Mouse (Mus musculus) urinary bladder, postnatal 25 days (tissue): ENCODE measurements around the gene Mthfd2l.

Experiments
- DNase-seq: peaks from one replicate; pipeline ENCODE4 v3.0.0; 2022; ENCODE audit warnings: low spot score

Mthfd2l gene

DNA sequence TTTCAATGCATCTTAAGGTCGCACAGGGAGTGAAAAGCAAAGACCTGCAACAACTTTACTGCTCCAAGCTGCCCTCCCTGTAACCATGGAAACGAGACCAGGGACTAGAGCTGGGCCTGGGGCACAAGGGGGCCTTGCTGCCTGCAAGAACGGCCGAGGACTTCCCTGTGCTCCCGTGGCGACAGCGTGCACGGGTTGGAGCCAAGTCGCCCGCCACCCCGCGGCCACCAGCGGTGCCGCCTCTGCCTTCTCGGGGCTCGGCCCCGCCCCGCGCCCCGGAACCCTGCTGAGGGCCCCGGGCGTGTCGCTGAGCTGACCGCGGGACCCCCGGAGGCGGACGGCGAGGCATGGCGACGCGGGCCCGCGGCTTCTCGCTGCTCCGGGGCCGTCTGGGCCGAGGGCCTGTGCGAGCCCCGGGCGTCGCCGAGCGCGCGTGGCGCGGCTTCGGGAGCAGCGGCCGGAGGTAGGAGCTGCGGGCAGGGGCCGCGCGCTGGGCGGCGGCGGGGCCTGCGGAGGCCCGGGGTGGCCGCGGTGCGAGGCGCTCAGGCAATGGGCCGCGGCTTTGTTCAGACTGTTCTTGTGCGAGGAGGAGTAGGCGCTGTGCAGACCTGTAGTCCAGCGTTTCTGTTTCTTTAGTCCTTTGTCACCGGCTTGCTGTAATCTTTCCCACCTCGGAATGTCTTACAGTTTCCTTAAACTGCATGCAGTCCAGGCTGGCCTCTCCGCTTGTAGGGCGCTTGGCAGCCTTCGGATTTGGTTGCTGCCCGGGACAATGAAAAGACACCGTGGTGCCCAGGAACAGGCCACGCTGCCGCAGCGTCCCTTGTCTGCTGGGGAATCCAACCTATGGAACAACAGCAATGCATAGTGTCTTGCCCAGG lies at the start of gene Mthfd2l:
TSS of gene Mthfd2l (plus strand) at position 147 of the 881 bp plus-strand sequence.
- peak; percentile 81 for DNase-seq

- no peak for DNase-seq
These were observed 49.2 kb upstream of the Mthfd2l start for GRCm38 (mm10) chr5:90881682-90882081.

DNA sequence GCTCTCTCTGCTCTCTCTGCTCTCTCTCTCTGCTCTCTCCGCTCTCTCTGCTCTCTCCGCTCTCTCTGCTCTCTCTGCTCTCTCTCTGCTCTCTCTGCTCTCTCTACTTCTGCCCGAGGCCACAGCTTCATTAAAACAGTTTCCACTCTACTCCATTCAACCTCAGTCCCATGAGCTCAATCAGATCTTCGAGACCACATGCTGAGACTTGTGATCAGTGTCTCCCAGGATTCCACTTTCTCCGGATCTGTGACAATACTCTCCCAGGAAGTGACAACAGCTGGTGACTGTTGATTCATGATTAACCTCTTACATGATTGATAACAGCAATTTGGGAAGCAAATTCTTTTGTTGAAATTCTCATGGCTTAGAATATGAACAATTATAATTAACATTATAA lies 48.8 kb upstream of the Mthfd2l start:
- no peak for DNase-seq

GRCm38 (mm10) chr5:90884628-90885242 lies 46.2 kb upstream of the Mthfd2l start:
- no peak for DNase-seq

GRCm38 (mm10) chr5:90888661-90889060 lies 42.3 kb upstream of the Mthfd2l start:
- no peak for DNase-seq

- peak; percentile 20 for DNase-seq
These were observed 40.1 kb upstream of the Mthfd2l start, which contains the start of gene Cxcl1 for GRCm38 (mm10) chr5:90890519-90891463. Gene Cxcl1 (plus strand): TSS chr5:90891241.

GRCm38 (mm10) chr5:90891464-90891813 lies 39.5 kb upstream of the Mthfd2l start:
- no peak for DNase-seq

DNA sequence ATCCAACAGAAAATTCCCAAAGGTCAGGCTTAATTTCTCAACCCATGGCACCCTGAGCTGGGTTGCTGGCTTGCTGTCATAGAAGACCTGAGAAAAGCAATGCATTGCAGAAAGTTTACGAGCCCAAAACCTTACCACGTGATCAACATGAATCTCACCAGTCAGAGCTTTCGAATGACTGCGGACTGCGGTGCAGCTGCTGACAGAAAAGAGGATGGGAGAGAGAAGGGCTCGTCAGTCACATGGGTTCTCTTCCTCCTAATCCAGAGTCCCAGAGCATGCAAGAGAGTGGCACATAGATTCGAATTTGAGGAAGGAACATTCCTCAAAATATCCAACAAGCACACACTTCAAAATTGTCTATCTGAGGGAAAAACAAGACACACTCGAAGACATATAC lies 36.7 kb upstream of the Mthfd2l start:
- no peak for DNase-seq

DNA sequence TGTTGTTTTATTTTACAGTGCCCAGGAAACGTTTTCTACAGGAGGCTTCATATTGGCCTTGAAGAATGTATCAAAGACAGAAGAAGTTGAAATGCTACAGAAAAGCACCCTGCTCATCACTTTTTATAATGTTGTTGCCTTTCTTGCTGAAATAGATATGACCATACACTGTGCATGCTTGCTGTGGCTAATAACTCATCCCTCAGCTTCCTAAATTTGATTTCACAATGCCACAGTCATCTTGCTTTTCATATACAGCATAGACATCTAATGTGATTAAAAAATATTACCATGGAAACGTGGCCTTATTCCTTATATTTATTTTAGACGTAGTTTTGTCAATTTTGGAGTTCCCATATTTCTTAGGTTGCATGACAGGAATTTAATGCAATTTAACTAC lies 33.5 kb upstream of the Mthfd2l start:
- no peak for DNase-seq

- no peak for DNase-seq
These were observed 31.6 kb upstream of the Mthfd2l start for GRCm38 (mm10) chr5:90899308-90899707.

DNA sequence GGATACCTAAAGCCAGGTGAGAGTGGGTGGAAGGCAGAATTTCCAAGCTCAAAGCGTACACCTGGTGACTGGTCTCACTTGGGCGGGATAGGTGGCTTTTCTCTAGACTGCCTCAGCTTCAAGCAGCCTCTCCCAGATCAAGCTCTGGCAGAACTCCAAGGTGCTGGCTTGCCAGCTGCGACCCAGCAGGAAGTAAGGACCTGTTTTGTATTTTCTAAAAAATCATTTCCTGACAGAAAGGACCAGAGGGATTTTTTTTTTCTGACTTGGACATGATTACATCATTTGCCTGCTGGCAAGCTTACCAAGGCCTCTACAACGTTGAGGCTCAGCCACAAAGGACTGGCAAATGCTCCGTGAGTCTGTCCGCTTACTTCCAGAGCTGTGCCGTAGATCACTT lies 30.8 kb upstream of the Mthfd2l start:
- no peak for DNase-seq

DNA sequence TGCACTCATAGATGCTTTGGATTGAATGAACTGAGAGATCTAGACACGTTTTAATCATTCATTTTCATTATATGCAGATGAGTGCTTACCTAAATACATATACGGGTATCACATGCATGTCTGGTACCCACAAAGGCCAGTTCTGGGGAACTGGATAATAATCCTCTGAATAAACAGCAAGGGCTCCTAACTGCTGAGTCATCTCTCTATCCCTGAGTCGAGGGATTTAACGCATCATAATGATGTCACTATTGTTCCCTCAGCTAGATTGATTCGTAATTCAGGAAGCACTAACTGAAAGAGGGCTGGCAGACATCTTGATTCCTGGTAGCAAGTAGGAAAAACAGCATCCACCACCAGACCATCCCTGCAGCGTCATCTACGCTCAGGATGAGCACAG lies 30.2 kb upstream of the Mthfd2l start:
- DNase-seq = no peak

DNA sequence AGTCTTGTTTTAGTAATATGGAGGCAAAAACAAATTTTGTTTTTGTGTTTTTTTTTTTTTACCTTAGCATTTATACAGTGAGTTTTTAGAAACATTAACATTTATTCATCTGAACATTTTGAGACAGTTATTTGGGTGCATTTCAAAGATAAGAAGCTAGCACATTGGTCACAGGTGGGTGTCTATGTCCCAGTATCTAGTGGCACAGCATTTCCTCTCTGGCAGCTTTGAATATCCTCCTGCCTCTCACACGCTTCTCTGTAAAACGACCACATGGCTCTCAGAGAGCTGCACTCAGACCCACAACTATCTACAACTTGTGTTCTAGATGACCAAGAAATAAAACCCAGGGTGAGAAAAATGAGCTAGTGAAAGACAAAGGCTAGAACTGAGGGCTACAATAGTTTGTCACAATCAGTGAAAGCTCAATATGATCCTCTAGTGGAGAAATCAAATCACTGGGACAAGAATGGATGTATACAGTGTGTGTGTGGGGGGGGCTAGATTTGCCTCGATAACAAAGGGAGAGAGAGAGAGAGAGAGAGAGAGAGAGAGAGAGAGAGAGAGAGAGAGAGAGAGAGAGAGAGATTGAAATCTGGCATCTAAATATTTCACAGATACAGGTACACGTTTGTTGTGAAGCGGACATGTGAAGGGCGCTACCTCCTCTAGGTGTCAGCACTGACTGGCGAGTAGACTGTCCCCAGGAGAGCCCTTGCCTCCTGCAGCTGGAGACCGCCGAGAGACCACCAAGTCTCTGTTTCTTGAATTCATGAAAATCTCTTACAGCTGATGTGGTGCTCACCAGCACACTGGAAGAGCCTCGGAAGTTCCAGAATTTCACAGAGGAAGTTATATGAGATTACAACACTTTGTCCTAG lies 28.3 kb upstream of the Mthfd2l start:
- DNase-seq = no peak

DNA sequence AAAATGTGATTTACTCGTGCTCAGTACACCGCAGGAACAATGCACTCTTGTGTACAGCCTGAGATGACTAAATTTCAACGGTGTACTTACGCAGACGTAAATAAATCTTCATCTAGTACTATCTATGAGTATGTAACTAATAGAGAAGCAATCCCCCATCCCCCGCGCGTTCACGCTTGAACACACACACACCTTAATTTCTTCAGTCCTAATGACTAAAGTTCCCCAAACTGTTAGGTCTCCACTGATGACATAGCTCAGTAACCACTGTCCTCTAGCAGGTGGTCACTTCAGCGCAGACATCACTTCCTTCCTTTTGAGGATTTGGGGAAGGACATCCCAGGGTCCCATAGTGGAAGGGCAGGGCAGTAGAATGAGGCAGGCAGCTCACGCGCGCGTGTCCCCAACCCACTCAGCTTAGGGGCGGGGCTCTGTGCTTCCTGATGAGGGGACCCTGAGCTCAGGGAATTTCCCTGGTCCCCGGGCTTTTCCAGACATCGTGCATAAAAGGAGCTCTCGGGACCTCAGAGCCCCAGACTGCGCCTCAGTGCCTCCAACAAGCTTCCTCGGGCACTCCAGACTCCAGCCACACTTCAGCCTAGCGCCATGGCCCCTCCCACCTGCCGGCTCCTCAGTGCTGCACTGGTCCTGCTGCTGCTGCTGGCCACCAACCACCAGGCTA lies 27.4 kb upstream of the Mthfd2l start, which contains the start of gene Cxcl2:
TSS of gene Cxcl2 (plus strand) at position 533 of the 682 bp plus-strand sequence.
- DNase-seq = no peak

GRCm38 (mm10) chr5:90908983-90909382 lies 21.9 kb upstream of the Mthfd2l start:
- peak; percentile 65 for DNase-seq

- no peak for DNase-seq
These were observed 11.4 kb upstream of the Mthfd2l start for GRCm38 (mm10) chr5:90919495-90919894.

GRCm38 (mm10) chr5:90922958-90923357 lies 8.0 kb upstream of the Mthfd2l start:
- DNase-seq = peak; percentile 24

- no peak for DNase-seq
These were observed 371 bp upstream of the Mthfd2l start for GRCm38 (mm10) chr5:90930546-90930945.

- DNase-seq = no peak
These were observed 994 bp downstream of the Mthfd2l start for GRCm38 (mm10) chr5:90931911-90932310.

DNA sequence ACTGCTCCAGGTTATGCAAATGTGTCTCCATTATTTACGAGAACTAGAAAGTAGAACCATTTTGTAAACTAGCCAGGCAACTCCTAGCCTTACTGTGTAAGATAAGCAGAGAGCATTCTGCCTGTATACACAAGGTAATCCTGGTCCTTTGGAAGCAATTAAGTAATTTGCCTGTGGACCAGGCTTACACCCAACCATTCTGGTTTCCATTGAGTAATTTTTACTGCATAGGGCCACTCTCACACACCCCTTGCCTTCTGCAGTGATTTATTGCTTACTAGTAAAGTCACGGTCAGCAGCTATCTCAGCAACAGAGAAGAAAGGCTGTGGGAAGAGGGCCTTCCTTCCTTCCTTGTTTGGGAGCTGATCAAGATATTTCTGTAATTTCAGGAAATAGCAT lies 5.8 kb downstream of the Mthfd2l start:
- no peak for DNase-seq

GRCm38 (mm10) chr5:90945453-90945852 lies 14.5 kb downstream of the Mthfd2l start:
- DNase-seq = no peak
